9 mouse cellular contexts compared by ENCODE assay signal in genomic region chr6:51036553-51036952, GRCm38 (mm10).
A peak's percentile ranks its signal among the peaks of the same experiment; 100 is the strongest.
DNase-seq lines count a peak whose midpoint lies in the region; ATAC-seq and TF ChIP-seq lines count a peak whose summit lies in the region.
"Had no signal": no experiment of that assay in that cellular context is flagged by ENCODE, and none has a peak within 500 bp of the region (broad histone marks: within the 10 kb centered on the region; RNA-seq: fewer than 3 reads in every experiment).

No protein-coding gene starts in this region.

- intact Hi-C loops in heart, adult 2 months (cut with DNase I), result loop anchor here (1.0 to 10.0 kb wide), 5 partner anchors 57 to 232 kb away; no protein-coding TSS in a partner anchor

- no peaks in the 10 kb centered on the region for H3K9me3 ChIP-seq in heart, embryonic 11.5 days (replicated peaks; ENCODE audit: control insufficient read depth, low read length)
- H3K9me3 ChIP-seq in embryonic facial prominence, embryonic 14.5 days (ENCODE audit: control insufficient read depth, low read length), result no peaks in the 10 kb centered on the region
- H3K9me3 ChIP-seq in intestine, embryonic 16.5 days (ENCODE audit: control insufficient read depth, low read length), result no peaks in the 10 kb centered on the region
- H3K9me3 ChIP-seq in lung, embryonic 15.5 days, result no peaks in the 10 kb centered on the region

- peak in 1 of 2 experiments; percentile 44 for DNase-seq in heart, adult 2 months
- DNase-seq in embryonic facial prominence, embryonic 14.5 days (ENCODE audit: low spot score), result peak; percentile 78
- DNase-seq in left cerebral cortex, adult 9 months (ENCODE audit: low spot score in 2 of 2), result no peak
- no peak for DNase-seq in urinary bladder, postnatal 14 days (ENCODE audit: low spot score)
- no peak for DNase-seq in layer of hippocampus, adult 9-10 months (ENCODE audit: low spot score)

- 33% methylated on average over 1 of the region's 1 CpGs for WGBS in heart, adult 2 months
- WGBS in heart, embryonic 11.5 days (ENCODE audit: insufficient replicate concordance), result 46% methylated on average over 1 of the region's 1 CpGs
- WGBS in embryonic facial prominence, embryonic 14.5 days, result 13% methylated on average over 1 of the region's 1 CpGs
- 27% methylated on average over 1 of the region's 1 CpGs for WGBS in intestine, embryonic 16.5 days
- 19% methylated on average over 1 of the region's 1 CpGs for WGBS in lung, embryonic 15.5 days

- peak overlapping the region; percentile 64 for H3K27ac ChIP-seq in heart, adult 2 months
- no peak overlapping the region for H3K27ac ChIP-seq in heart, embryonic 11.5 days (ENCODE audit: low read depth, low read length)
- no peak overlapping the region for H3K27ac ChIP-seq in embryonic facial prominence, embryonic 14.5 days (replicated peaks; ENCODE audit: low read depth, low read length)
- no peak overlapping the region for H3K27ac ChIP-seq in intestine, embryonic 16.5 days (ENCODE audit: low read length)
- H3K27ac ChIP-seq in lung, embryonic 15.5 days, result peak overlapping the region; percentile 30; the same call in 1 of the 2 replicates
- H3K27ac ChIP-seq: liver, embryonic 14.5 days had no signal

- ATAC-seq in heart, embryonic 11.5 days (replicated peaks; ENCODE audit: insufficient number of reproducible peaks, low FRiP score, low TSS enrichment), result no peak
- 0 out of 2 replicates have a peak, but pooled peaks have one; percentile 12 for ATAC-seq in embryonic facial prominence, embryonic 14.5 days (ENCODE audit: low read depth)
- ATAC-seq in intestine, embryonic 16.5 days, result peak; percentile 76
- ATAC-seq in lung, embryonic 15.5 days (ENCODE audit: borderline replicate concordance, extremely low read depth, low FRiP score, low TSS enrichment), result peak; percentile 62; the same call in 1 of the 2 replicates

- H3K4me3 ChIP-seq in heart, adult 2 months, result no peak overlapping the region
- no peak overlapping the region for H3K4me3 ChIP-seq in heart, embryonic 11.5 days (ENCODE audit: low read depth, low read length)
- H3K4me3 ChIP-seq in embryonic facial prominence, embryonic 14.5 days (ENCODE audit: low read depth, low read length), result no peak overlapping the region
- H3K4me3 ChIP-seq in intestine, embryonic 16.5 days (ENCODE audit: low read length), result no peak overlapping the region
- no peak overlapping the region for H3K4me3 ChIP-seq in lung, embryonic 15.5 days

- H3K79me2 ChIP-seq in heart, adult 2 months (replicated peaks; ENCODE audit: control insufficient read depth, insufficient read depth, low read length), result no peaks in the 10 kb centered on the region

- H3K4me1 ChIP-seq in heart, adult 2 months (ENCODE audit: control insufficient read depth, insufficient read depth, low read length), result peaks cover 2% of the 10 kb centered on the region; the same call in 1 of the 2 replicates
- H3K4me1 ChIP-seq in heart, embryonic 11.5 days (ENCODE audit: control insufficient read depth, insufficient read depth, low read length), result no peaks in the 10 kb centered on the region
- H3K4me1 ChIP-seq in embryonic facial prominence, embryonic 14.5 days (ENCODE audit: control insufficient read depth, insufficient read depth, low read length), result 0 out of 2 replicates have a peak, but pooled peaks cover 4% of the 10 kb centered on the region
- peaks cover 4% of the 10 kb centered on the region; the same call in 1 of the 2 replicates for H3K4me1 ChIP-seq in intestine, embryonic 16.5 days (ENCODE audit: control insufficient read depth, insufficient read depth, low read length)
- peaks cover 18% of the 10 kb centered on the region for H3K4me1 ChIP-seq in lung, embryonic 15.5 days

- no peaks in the 10 kb centered on the region for H3K27me3 ChIP-seq in heart, adult 2 months (ENCODE audit: control insufficient read depth, insufficient read depth, low read length)
- no peaks in the 10 kb centered on the region for H3K27me3 ChIP-seq in heart, embryonic 11.5 days (ENCODE audit: control insufficient read depth, insufficient read depth, low read length)
- H3K27me3 ChIP-seq in embryonic facial prominence, embryonic 14.5 days (replicated peaks; ENCODE audit: control insufficient read depth, insufficient read depth, low read length), result no peaks in the 10 kb centered on the region
- no peaks in the 10 kb centered on the region for H3K27me3 ChIP-seq in intestine, embryonic 16.5 days (replicated peaks; ENCODE audit: control insufficient read depth, insufficient read depth, low read length)
- no peaks in the 10 kb centered on the region for H3K27me3 ChIP-seq in lung, embryonic 15.5 days

- TF ChIP-seq EP300 in heart, adult 2 months (IDR thresholded peaks at IDR 0.05; ENCODE audit: insufficient read depth, low read depth, low read length), result no peak

- TF ChIP-seq CTCF in heart, adult 2 months (IDR thresholded peaks at IDR 0.05), result no peak

- no peaks in the 10 kb centered on the region for H3K36me3 ChIP-seq in heart, adult 2 months (ENCODE audit: control insufficient read depth, insufficient read depth, low read length)
- H3K36me3 ChIP-seq in heart, embryonic 11.5 days (ENCODE audit: control insufficient read depth, insufficient read depth, low read length), result no peaks in the 10 kb centered on the region
- H3K36me3 ChIP-seq in embryonic facial prominence, embryonic 14.5 days (ENCODE audit: control insufficient read depth, insufficient read depth, low read length), result no peaks in the 10 kb centered on the region
- H3K36me3 ChIP-seq in intestine, embryonic 16.5 days (ENCODE audit: control insufficient read depth, insufficient read depth, low read length), result no peaks in the 10 kb centered on the region
- no peaks in the 10 kb centered on the region for H3K36me3 ChIP-seq in lung, embryonic 15.5 days

- TF ChIP-seq POLR2A in heart, adult 2 months (IDR thresholded peaks at IDR 0.05; ENCODE audit: insufficient read depth, low read depth, low read length), result no peak

- no peak overlapping the region for H3K9ac ChIP-seq in heart, adult 2 months (ENCODE audit: low read depth, low read length)
- no peak overlapping the region for H3K9ac ChIP-seq in heart, embryonic 11.5 days (ENCODE audit: low read depth, low read length)
- no peak overlapping the region for H3K9ac ChIP-seq in embryonic facial prominence, embryonic 14.5 days (ENCODE audit: low read depth, low read length)
- no peak overlapping the region for H3K9ac ChIP-seq in intestine, embryonic 16.5 days (ENCODE audit: low read depth, low read length)
- H3K9ac ChIP-seq in lung, embryonic 15.5 days, result no peak overlapping the region
- H3K9ac ChIP-seq: liver, embryonic 14.5 days had no signal

- H3K4me2 ChIP-seq in heart, embryonic 11.5 days, result no peak overlapping the region
- H3K4me2 ChIP-seq in embryonic facial prominence, embryonic 14.5 days (ENCODE audit: low read depth, low read length), result no peak overlapping the region
- no peak overlapping the region for H3K4me2 ChIP-seq in intestine, embryonic 16.5 days (ENCODE audit: low read depth, low read length)
- H3K4me2 ChIP-seq in lung, embryonic 15.5 days, result no peak overlapping the region

Comparison
In these comparisons a context has a peak if more than half of its experiments do, and no peak if none do; other contexts are left out.
1. H3K27ac ChIP-seq: peak in heart, adult 2 months (single experiment) and lung, embryonic 15.5 days (single experiment); none in heart, embryonic 11.5 days (single experiment), embryonic facial prominence, embryonic 14.5 days (single experiment) and intestine, embryonic 16.5 days (single experiment).